Mouse (Mus musculus): Measurements from ENCODE around the gene Tead4.
A peak's percentile ranks its signal among the peaks of the same experiment; 100 is the strongest.
"Not testable (repeated sequence)": the region's sequence is repeated elsewhere in the genome, so short reads cannot be mapped to it uniquely, and the experiment has no call there.

Tead4 gene

GRCm38 (mm10) chr6:128236581-128236980 is 64.0 kb downstream of the Tead4 start:
- H3K27me3 ChIP-seq (ENCODE audit: control insufficient read depth, insufficient read depth, low read length, poor library complexity, severe bottlenecking): no peaks in the 10 kb centered on the region
- no peak for DNase-seq (ENCODE audit: low read depth, low spot score)
- no peaks in the 10 kb centered on the region for H3K36me3 ChIP-seq (ENCODE audit: control insufficient read depth, insufficient read depth, low read length, poor library complexity, severe bottlenecking)

DNA sequence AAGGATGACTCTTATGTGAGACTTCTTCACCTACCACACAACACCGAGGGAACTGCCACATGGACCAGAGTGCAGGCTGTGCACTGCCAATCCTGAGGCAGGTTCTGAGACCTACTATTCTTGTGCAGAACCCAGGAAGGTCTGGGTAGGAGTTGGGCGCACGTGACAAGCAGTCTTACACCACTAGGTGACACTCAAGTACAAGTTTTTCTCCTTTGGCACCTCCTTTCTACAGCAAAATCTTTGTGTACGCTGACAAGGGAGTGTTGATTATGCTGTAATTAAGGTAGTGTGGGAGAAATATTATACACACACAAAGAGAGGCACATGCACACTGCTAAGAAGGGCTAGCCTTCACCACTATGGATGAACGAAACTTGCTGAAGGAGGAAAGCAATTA is 66.4 kb downstream of the Tead4 start:
- H3K36me3 ChIP-seq (ENCODE audit: control insufficient read depth, insufficient read depth, low read length, poor library complexity, severe bottlenecking): no peaks in the 10 kb centered on the region
- no peak for DNase-seq (ENCODE audit: low read depth, low spot score)
- no peaks in the 10 kb centered on the region for H3K27me3 ChIP-seq (ENCODE audit: control insufficient read depth, insufficient read depth, low read length, poor library complexity, severe bottlenecking)

GRCm38 (mm10) chr6:128232216-128232615 is 68.4 kb downstream of the Tead4 start:
- H3K27me3 ChIP-seq (ENCODE audit: control insufficient read depth, insufficient read depth, low read length, poor library complexity, severe bottlenecking): no peaks in the 10 kb centered on the region
- DNase-seq (ENCODE audit: low read depth, low spot score): no peak
- no peaks in the 10 kb centered on the region for H3K36me3 ChIP-seq (ENCODE audit: control insufficient read depth, insufficient read depth, low read length, poor library complexity, severe bottlenecking)

- Histone ChIP-seq H3K36me3 (ENCODE audit: control insufficient read depth, insufficient read depth, low read length, poor library complexity, severe bottlenecking) (no peaks in the 10 kb centered on the region), H3K27me3 (ENCODE audit: control insufficient read depth, insufficient read depth, low read length, poor library complexity, severe bottlenecking) (no peaks in the 10 kb centered on the region)
- DNase-seq (ENCODE audit: low read depth, low spot score): peak; percentile 8
These were observed 68.9 kb downstream of the Tead4 start for GRCm38 (mm10) chr6:128231741-128232140.

GRCm38 (mm10) chr6:128227438-128228017 is 73.1 kb downstream of the Tead4 start:
- Histone ChIP-seq H3K36me3 (ENCODE audit: control insufficient read depth, insufficient read depth, low read length, poor library complexity, severe bottlenecking) (no peaks in the 10 kb centered on the region), H3K27me3 (ENCODE audit: control insufficient read depth, insufficient read depth, low read length, poor library complexity, severe bottlenecking) (no peaks in the 10 kb centered on the region)
- DNase-seq (ENCODE audit: low read depth, low spot score): no peak

DNA sequence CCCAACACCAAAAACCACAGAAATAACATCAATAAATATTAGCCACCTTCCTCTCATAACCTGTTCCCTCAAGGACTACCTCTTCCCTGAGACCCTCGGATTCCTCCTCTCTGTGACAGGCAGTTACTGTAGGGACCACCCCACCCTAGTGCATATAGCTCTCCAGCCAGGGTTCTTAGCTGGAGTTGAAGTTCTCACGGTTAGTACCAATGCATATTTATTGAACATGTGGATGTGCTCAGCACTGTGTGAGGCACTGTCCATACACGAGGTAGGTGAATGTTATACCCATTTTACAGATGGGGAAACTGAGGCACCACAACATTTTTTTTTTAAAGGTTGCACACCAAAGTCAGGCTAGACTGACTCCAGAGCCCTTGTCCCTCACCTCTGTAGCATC is 73.7 kb downstream of the Tead4 start:
- no peak for DNase-seq (ENCODE audit: low read depth, low spot score)
- no peaks in the 10 kb centered on the region for H3K27me3 ChIP-seq (ENCODE audit: control insufficient read depth, insufficient read depth, low read length, poor library complexity, severe bottlenecking)

DNA sequence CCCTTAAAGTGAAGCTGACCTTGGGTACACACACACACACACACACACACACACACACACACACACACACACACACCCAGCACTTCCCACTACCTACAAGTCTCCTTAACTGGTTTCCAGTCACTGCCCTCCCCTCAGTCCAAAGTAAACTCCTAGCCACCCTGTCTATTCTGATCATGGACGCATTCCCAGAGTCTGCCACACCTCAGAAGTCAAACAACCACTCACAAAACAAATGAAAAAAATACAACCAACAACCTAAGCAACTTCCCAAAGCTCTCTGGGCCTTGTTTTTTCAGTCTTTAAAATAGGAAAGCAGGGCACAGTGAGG is 74.8 kb downstream of the Tead4 start:
- Histone ChIP-seq H3K27me3 (ENCODE audit: control insufficient read depth, insufficient read depth, low read length, poor library complexity, severe bottlenecking) (no peaks in the 10 kb centered on the region), H3K36me3 (ENCODE audit: control insufficient read depth, insufficient read depth, low read length, poor library complexity, severe bottlenecking) (no peaks in the 10 kb centered on the region)
- DNase-seq (ENCODE audit: low read depth, low spot score): no peak

More for the DNA sequence above, 73.7 kb downstream of the Tead4 start:
- no peaks in the 10 kb centered on the region for H3K36me3 ChIP-seq (ENCODE audit: control insufficient read depth, insufficient read depth, low read length, poor library complexity, severe bottlenecking)

DNA sequence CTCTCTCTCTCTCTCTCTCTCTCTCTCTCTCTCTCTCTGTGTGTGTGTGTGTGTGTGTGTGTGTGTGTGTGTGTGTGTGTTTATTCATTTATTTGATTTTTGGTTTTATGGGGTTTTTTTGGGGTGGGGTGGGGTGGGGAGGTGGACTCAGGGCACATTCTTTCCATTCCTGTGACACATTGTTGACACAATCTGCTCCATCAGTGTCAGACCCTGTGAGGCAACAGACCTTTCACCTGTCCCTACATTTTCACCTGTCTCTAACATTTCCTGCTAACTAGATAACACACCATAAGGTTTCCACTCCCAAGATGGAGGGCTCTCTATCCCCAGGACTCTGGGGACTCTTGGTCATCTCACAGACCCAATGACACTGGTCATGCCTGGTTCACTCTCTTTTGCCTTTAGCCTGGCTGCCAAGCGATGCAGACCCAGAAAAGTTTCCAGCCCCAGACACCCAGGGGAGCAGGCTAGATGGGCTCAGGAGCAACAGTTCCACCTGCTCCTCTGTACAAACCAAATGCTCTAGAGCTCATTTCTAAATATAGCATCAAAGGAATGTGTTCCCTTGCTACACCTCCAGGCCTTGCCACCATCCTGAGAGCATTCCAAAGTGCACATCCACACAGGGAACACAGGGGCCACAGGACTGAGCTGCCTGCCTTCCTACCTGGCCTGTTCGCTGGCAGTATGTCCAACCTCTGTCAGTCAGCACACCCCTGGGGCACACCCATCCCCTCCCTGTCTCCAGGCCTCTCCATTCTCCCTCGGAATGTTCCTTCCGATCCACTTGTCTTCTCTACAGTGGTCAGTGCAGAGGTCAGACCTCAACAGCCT is 75.4 kb downstream of the Tead4 start:
- no peak for DNase-seq (ENCODE audit: low read depth, low spot score)
- H3K27me3 ChIP-seq (ENCODE audit: control insufficient read depth, insufficient read depth, low read length, poor library complexity, severe bottlenecking): no peaks in the 10 kb centered on the region
- H3K36me3 ChIP-seq (ENCODE audit: control insufficient read depth, insufficient read depth, low read length, poor library complexity, severe bottlenecking): no peaks in the 10 kb centered on the region

- H3K27me3 ChIP-seq (ENCODE audit: control insufficient read depth, insufficient read depth, low read length, poor library complexity, severe bottlenecking): no peaks in the 10 kb centered on the region
- no peaks in the 10 kb centered on the region for H3K36me3 ChIP-seq (ENCODE audit: control insufficient read depth, insufficient read depth, low read length, poor library complexity, severe bottlenecking)
- DNase-seq (ENCODE audit: low read depth, low spot score): no peak
These were observed 77.5 kb downstream of the Tead4 start for GRCm38 (mm10) chr6:128223159-128223558.

DNA sequence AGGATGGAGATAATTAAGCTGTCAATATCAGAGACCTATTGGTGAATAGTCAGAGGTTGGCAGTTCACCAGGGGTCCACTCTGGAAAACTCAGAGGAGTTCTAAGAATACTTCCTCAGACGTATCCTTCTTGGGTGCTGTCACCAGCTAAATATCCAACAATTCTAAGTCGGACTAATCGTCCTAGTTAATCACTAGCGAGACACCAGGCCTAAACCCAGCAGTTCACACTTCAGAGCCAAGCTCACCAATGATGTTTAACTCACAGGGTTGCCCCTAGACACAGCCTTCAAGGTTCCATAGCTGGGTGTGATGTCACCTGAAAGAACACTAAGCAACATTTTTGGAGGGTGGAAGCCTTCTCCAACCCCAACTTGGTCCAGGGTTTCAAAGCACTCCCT is 85.6 kb downstream of the Tead4 start:
- DNase-seq (ENCODE audit: low read depth, low spot score); H3K36me3 ChIP-seq (ENCODE audit: control insufficient read depth, insufficient read depth, low read length, poor library complexity, severe bottlenecking); H3K27me3 ChIP-seq (ENCODE audit: control insufficient read depth, insufficient read depth, low read length, poor library complexity, severe bottlenecking): not testable (repeated sequence)

GRCm38 (mm10) chr6:128209199-128209598 is 91.4 kb downstream of the Tead4 start:
- not testable (repeated sequence) for DNase-seq (ENCODE audit: low read depth, low spot score); H3K36me3 ChIP-seq (ENCODE audit: control insufficient read depth, insufficient read depth, low read length, poor library complexity, severe bottlenecking); H3K27me3 ChIP-seq (ENCODE audit: control insufficient read depth, insufficient read depth, low read length, poor library complexity, severe bottlenecking)

DNA sequence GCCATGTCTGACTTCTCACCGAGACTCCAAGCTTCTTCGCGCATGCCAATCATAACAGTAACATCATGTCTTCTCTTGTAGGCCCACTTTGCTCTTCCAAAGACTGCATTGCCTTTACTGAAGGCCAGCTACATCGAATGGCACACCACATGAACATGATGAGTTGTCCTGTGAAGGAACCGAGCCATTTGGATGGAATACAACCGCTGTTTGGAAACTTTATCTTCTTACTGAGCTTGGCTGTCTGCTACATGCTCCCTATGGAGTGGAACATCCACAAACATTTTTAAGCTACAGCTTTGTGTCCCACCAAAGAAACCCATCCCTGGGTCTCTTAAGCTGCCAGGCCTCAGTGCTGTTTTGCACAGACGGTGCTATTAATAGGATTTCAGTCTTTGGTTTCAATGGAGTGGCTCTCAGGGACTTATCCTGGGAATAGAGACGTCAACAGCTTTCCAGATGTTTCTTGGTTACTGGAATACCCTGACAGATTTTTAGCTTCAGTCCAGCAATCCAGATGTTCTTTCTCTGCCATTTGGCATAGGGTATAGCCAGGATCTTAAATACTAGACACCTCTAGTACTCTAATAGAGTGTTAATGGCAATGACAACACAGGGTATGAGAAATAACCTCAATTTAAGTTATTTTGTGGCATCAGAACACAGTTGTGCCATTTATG is 92.0 kb downstream of the Tead4 start:
- Histone ChIP-seq H3K27me3 (ENCODE audit: control insufficient read depth, insufficient read depth, low read length, poor library complexity, severe bottlenecking) (no peaks in the 10 kb centered on the region), H3K36me3 (ENCODE audit: control insufficient read depth, insufficient read depth, low read length, poor library complexity, severe bottlenecking) (no peaks in the 10 kb centered on the region)
- no peak for DNase-seq (ENCODE audit: low read depth, low spot score)

GRCm38 (mm10) chr6:128203557-128203956 is 97.1 kb downstream of the Tead4 start:
- Histone ChIP-seq H3K27me3 (ENCODE audit: control insufficient read depth, insufficient read depth, low read length, poor library complexity, severe bottlenecking) (no peaks in the 10 kb centered on the region), H3K36me3 (ENCODE audit: control insufficient read depth, insufficient read depth, low read length, poor library complexity, severe bottlenecking) (no peaks in the 10 kb centered on the region)
- no peak for DNase-seq (ENCODE audit: low read depth, low spot score)

DNA sequence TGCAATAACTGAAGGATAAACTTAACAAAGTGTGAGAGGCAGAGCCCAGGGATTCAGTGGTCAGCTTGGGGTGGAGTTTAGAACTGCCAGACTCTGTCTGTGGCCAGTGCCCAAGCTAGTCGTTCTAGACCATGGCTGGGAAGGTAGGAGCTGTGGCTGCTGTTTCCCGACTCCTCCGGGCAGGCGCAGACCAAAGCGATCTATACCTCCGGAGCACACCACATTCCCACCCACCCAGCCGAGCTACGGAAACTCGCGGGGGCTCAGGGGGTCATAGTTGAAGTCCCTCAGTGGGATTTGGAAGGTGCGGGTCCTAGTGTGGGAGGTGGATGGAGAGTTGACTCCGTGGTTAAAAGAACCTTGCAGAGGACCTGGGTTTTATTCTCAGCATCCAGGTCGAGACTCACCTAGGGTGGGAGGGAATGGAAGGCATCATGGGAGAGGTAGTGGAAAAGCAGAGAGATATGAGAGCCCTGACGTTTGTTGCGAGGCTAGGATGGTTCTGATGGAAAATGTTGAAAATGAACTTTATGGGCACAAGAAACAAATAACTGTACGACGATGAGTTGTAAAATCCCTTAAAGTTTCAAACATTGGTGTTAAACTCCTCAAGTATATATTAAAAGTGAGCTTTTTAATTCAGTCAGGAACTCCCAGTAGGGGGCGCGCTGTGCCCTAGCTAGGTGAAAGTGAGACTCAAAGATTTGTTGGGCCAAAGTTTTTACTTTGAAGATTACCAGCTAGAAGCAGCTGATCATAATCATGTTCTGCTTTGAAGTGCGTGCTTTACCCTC is 99.6 kb downstream of the Tead4 start:
- peak; percentile 66 for DNase-seq (ENCODE audit: low read depth, low spot score)
- no peaks in the 10 kb centered on the region for H3K27me3 ChIP-seq (ENCODE audit: control insufficient read depth, insufficient read depth, low read length, poor library complexity, severe bottlenecking)

More for the DNA sequence above, 99.6 kb downstream of the Tead4 start:
- H3K36me3 ChIP-seq (ENCODE audit: control insufficient read depth, insufficient read depth, low read length, poor library complexity, severe bottlenecking): no peaks in the 10 kb centered on the region
